Mouse (Mus musculus): ENCODE measurements around the gene Hivep3. TPM values are rescaled to one million over a fixed set of nuclear protein-coding genes. Genes with fewer than 3 reads are reported as not detected.
A peak's percentile ranks its signal among the peaks of the same experiment; 100 is the strongest.

Gene Hivep3
- polyA plus RNA-seq, 1 experiment, result 1.4 TPM

GRCm38 (mm10) chr4:120096935-120097334 lies 363.4 kb downstream of the Hivep3 start:
- no peak overlapping the region for H3ac ChIP-seq (ENCODE audit: control insufficient read depth, insufficient read length, low read depth)
- H3K79me3 ChIP-seq (ENCODE audit: low read depth), result no peaks in the 10 kb centered on the region
- no peaks in the 10 kb centered on the region for H3K79me2 ChIP-seq (ENCODE audit: control insufficient read depth, insufficient read depth)
- no peak overlapping the region for H3K4me3 ChIP-seq (ENCODE audit: insufficient read depth, poor library complexity, severe bottlenecking)
- H3K36me3 ChIP-seq (ENCODE audit: control insufficient read depth, insufficient read depth), result no peaks in the 10 kb centered on the region
- TF ChIP-seq MYOG (IDR thresholded peaks at IDR 0.05; ENCODE audit: control insufficient read depth, extremely low read depth, insufficient read length) (no peak), CTCF (IDR thresholded peaks at IDR 0.05; ENCODE audit: control insufficient read depth, insufficient read depth, insufficient read length) (no peak), FOSL1 (IDR thresholded peaks at IDR 0.05; ENCODE audit: insufficient read depth, low read length, poor library complexity, severe bottlenecking) (no peak), MYOD1 (IDR thresholded peaks at IDR 0.05; ENCODE audit: control insufficient read depth, insufficient read length, low read depth) (no peak), MAX (IDR thresholded peaks at IDR 0.05) (no peak), CEBPB (IDR thresholded peaks at IDR 0.05; ENCODE audit: low read depth) (no peak), USF1 (IDR thresholded peaks at IDR 0.05; ENCODE audit: low read depth) (no peak)
- H3K27me3 ChIP-seq (ENCODE audit: control insufficient read depth, insufficient read depth, insufficient read length), result no peaks in the 10 kb centered on the region

GRCm38 (mm10) chr4:120101186-120101585 lies 367.6 kb downstream of the Hivep3 start:
- H3K79me3 ChIP-seq (ENCODE audit: low read depth), result no peaks in the 10 kb centered on the region
- no peaks in the 10 kb centered on the region for H3K79me2 ChIP-seq (ENCODE audit: control insufficient read depth, insufficient read depth)
- H3K4me3 ChIP-seq (ENCODE audit: insufficient read depth, poor library complexity, severe bottlenecking), result no peak overlapping the region
- H3K27me3 ChIP-seq (ENCODE audit: control insufficient read depth, insufficient read depth, insufficient read length), result no peaks in the 10 kb centered on the region
- TF ChIP-seq MYOG (IDR thresholded peaks at IDR 0.05; ENCODE audit: control insufficient read depth, extremely low read depth, insufficient read length) (no peak), USF1 (IDR thresholded peaks at IDR 0.05; ENCODE audit: low read depth) (no peak), MYOD1 (IDR thresholded peaks at IDR 0.05; ENCODE audit: control insufficient read depth, insufficient read length, low read depth) (no peak), CTCF (IDR thresholded peaks at IDR 0.05; ENCODE audit: control insufficient read depth, insufficient read depth, insufficient read length) (no peak), CEBPB (IDR thresholded peaks at IDR 0.05; ENCODE audit: low read depth) (no peak), FOSL1 (IDR thresholded peaks at IDR 0.05; ENCODE audit: insufficient read depth, low read length, poor library complexity, severe bottlenecking) (no peak), MAX (IDR thresholded peaks at IDR 0.05) (no peak)
- H3ac ChIP-seq (ENCODE audit: control insufficient read depth, insufficient read length, low read depth), result no peak overlapping the region
- no peaks in the 10 kb centered on the region for H3K36me3 ChIP-seq (ENCODE audit: control insufficient read depth, insufficient read depth)

DNA sequence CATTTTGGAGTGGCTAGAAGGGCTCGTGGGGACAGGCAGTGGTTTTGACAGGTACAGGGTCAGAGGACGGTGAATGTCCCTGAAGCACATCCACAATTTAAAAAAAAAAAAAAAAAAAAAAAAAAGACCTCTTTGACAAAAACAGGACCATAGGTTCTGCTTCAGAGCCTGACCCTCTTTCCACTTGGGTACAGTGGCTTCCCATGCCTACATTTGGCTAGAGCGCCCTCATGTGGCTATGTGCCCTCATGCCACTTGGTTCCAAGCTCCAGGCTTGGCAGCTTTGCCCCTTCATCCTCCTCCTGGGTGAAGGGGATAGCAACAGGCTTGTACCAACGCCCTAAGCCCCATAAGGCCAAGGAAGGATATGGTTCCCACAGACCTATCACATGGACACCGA lies 371.0 kb downstream of the Hivep3 start:
- no peak overlapping the region for H3ac ChIP-seq (ENCODE audit: control insufficient read depth, insufficient read length, low read depth)
- no peaks in the 10 kb centered on the region for H3K27me3 ChIP-seq (ENCODE audit: control insufficient read depth, insufficient read depth, insufficient read length)
- H3K4me3 ChIP-seq (ENCODE audit: insufficient read depth, poor library complexity, severe bottlenecking), result no peak overlapping the region
- no peaks in the 10 kb centered on the region for H3K79me2 ChIP-seq (ENCODE audit: control insufficient read depth, insufficient read depth)
- H3K79me3 ChIP-seq (ENCODE audit: low read depth), result no peaks in the 10 kb centered on the region
- no peak for TF ChIP-seq MAX (IDR thresholded peaks at IDR 0.05)
- no peak for TF ChIP-seq MYOD1 (IDR thresholded peaks at IDR 0.05; ENCODE audit: control insufficient read depth, insufficient read length, low read depth)
- TF ChIP-seq CTCF (IDR thresholded peaks at IDR 0.05; ENCODE audit: control insufficient read depth, insufficient read depth, insufficient read length), result peak; percentile 86
- no peak for TF ChIP-seq FOSL1 (IDR thresholded peaks at IDR 0.05; ENCODE audit: insufficient read depth, low read length, poor library complexity, severe bottlenecking)
- no peak for TF ChIP-seq MYOG (IDR thresholded peaks at IDR 0.05; ENCODE audit: control insufficient read depth, extremely low read depth, insufficient read length)
- no peak for TF ChIP-seq CEBPB (IDR thresholded peaks at IDR 0.05; ENCODE audit: low read depth)
- no peaks in the 10 kb centered on the region for H3K36me3 ChIP-seq (ENCODE audit: control insufficient read depth, insufficient read depth)

DNA sequence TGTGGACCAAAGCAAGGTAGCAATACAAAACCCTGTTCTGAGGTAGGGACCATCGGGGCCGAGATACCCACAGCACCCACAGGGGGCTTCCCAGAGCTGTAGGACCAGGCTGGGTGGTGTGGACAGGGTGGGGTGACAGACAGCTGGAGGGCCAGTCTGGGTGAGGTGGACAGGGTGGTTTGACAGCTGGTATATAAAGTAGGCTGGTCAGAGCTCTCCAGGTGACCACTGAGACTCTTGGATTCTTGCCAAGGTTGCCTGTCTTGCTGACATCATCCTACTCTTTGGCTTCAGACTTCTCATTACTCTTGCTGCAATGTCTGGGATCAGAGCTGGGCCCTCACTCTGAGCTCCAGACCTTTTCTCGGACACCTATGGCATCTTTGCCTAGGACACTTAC lies 372.8 kb downstream of the Hivep3 start:
- Histone ChIP-seq H3K36me3 (ENCODE audit: control insufficient read depth, insufficient read depth) (no peaks in the 10 kb centered on the region), H3ac (ENCODE audit: control insufficient read depth, insufficient read length, low read depth) (no peak overlapping the region), H3K27me3 (ENCODE audit: control insufficient read depth, insufficient read depth, insufficient read length) (no peaks in the 10 kb centered on the region), H3K4me3 (ENCODE audit: insufficient read depth, poor library complexity, severe bottlenecking) (no peak overlapping the region), H3K79me3 (ENCODE audit: low read depth) (no peaks in the 10 kb centered on the region), H3K79me2 (ENCODE audit: control insufficient read depth, insufficient read depth) (no peaks in the 10 kb centered on the region)
- TF ChIP-seq MYOG (IDR thresholded peaks at IDR 0.05; ENCODE audit: control insufficient read depth, extremely low read depth, insufficient read length) (no peak), MAX (IDR thresholded peaks at IDR 0.05) (no peak), MYOD1 (IDR thresholded peaks at IDR 0.05; ENCODE audit: control insufficient read depth, insufficient read length, low read depth) (no peak), USF1 (IDR thresholded peaks at IDR 0.05; ENCODE audit: low read depth) (no peak), CTCF (IDR thresholded peaks at IDR 0.05; ENCODE audit: control insufficient read depth, insufficient read depth, insufficient read length) (no peak), FOSL1 (IDR thresholded peaks at IDR 0.05; ENCODE audit: insufficient read depth, low read length, poor library complexity, severe bottlenecking) (no peak), CEBPB (IDR thresholded peaks at IDR 0.05; ENCODE audit: low read depth) (no peak)

- TF ChIP-seq MAX (IDR thresholded peaks at IDR 0.05) (no peak), MYOG (IDR thresholded peaks at IDR 0.05; ENCODE audit: control insufficient read depth, extremely low read depth, insufficient read length) (no peak), MYOD1 (IDR thresholded peaks at IDR 0.05; ENCODE audit: control insufficient read depth, insufficient read length, low read depth) (no peak), CTCF (IDR thresholded peaks at IDR 0.05; ENCODE audit: control insufficient read depth, insufficient read depth, insufficient read length) (no peak)
- no peak overlapping the region for H3ac ChIP-seq (ENCODE audit: control insufficient read depth, insufficient read length, low read depth)
- no peaks in the 10 kb centered on the region for H3K79me2 ChIP-seq (ENCODE audit: control insufficient read depth, insufficient read depth)
- H3K79me3 ChIP-seq (ENCODE audit: low read depth), result no peaks in the 10 kb centered on the region
- no peaks in the 10 kb centered on the region for H3K36me3 ChIP-seq (ENCODE audit: control insufficient read depth, insufficient read depth)
- H3K4me3 ChIP-seq (ENCODE audit: insufficient read depth, poor library complexity, severe bottlenecking), result no peak overlapping the region
- H3K27me3 ChIP-seq (ENCODE audit: control insufficient read depth, insufficient read depth, insufficient read length), result no peaks in the 10 kb centered on the region
Observed at GRCm38 (mm10) chr4:120107787-120108186, 374.2 kb downstream of the Hivep3 start.

DNA sequence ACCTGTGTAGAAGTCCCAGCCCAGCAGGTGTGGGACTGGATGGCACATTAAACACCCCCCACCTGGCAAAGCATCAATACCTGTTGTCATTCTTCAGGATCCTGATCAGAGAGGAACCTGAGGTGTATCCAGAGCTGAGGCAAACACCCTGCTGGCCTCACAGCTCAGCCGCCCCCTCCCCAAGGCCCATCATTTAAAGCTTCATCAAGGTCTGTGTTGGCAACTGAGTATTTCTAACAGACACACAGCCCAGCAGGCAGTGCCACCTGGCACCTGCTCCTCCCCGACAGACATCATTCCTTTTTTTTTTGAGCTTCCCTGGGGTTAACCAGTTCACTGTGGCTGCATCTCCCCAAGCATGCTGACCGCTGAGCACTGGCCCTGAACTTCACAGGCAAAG lies 381.9 kb downstream of the Hivep3 start:
- no peak for TF ChIP-seq MAX (IDR thresholded peaks at IDR 0.05)
- TF ChIP-seq CEBPB (IDR thresholded peaks at IDR 0.05; ENCODE audit: low read depth), result no peak
- TF ChIP-seq MYOG (IDR thresholded peaks at IDR 0.05; ENCODE audit: control insufficient read depth, extremely low read depth, insufficient read length), result no peak
- TF ChIP-seq USF1 (IDR thresholded peaks at IDR 0.05; ENCODE audit: low read depth), result no peak

More for the DNA sequence above, 381.9 kb downstream of the Hivep3 start:
- Histone ChIP-seq H3K27me3 (ENCODE audit: control insufficient read depth, insufficient read depth, insufficient read length) (no peaks in the 10 kb centered on the region), H3ac (ENCODE audit: control insufficient read depth, insufficient read length, low read depth) (no peak overlapping the region), H3K36me3 (ENCODE audit: control insufficient read depth, insufficient read depth) (no peaks in the 10 kb centered on the region), H3K4me3 (ENCODE audit: insufficient read depth, poor library complexity, severe bottlenecking) (no peak overlapping the region), H3K79me3 (ENCODE audit: low read depth) (no peaks in the 10 kb centered on the region), H3K79me2 (ENCODE audit: control insufficient read depth, insufficient read depth) (no peaks in the 10 kb centered on the region)
